Mouse (Mus musculus): ENCODE results near the gene Rbm17. TPM values are rescaled to one million over a fixed set of nuclear protein-coding genes. Genes with fewer than 3 reads are reported as not detected.
"Not testable (repeated sequence)": the region's sequence is repeated elsewhere in the genome, so short reads cannot be mapped to it uniquely, and the experiment has no call there.

The Rbm17 gene
- polyA plus RNA-seq, 1 experiment from 2014 or later, result 43.9 TPM

GRCm38 (mm10) chr2:11606718-11607117 lies 2.8 kb upstream of the Rbm17 start:
- 54% methylated on average over 4 of the region's 4 CpGs for WGBS (ENCODE audit: insufficient replicate concordance)
- H3K4me3 ChIP-seq (ENCODE audit: low read depth, low read length); ATAC-seq (ENCODE audit: low read depth); H3K36me3 ChIP-seq (ENCODE audit: control insufficient read depth, insufficient read depth); H3K9me3 ChIP-seq (replicated peaks; ENCODE audit: control insufficient read depth, low read length); H3K9ac ChIP-seq (ENCODE audit: low read depth, low read length); H3K4me1 ChIP-seq (ENCODE audit: control insufficient read depth, low read depth, low read length); H3K27me3 ChIP-seq (ENCODE audit: control insufficient read depth, insufficient read depth, low read depth, low read length); H3K4me2 ChIP-seq (ENCODE audit: low read depth, low read length); H3K27ac ChIP-seq (ENCODE audit: low read length): not testable (repeated sequence)

GRCm38 (mm10) chr2:11604911-11605310 lies 958 bp upstream of the Rbm17 start:
- ATAC-seq (ENCODE audit: low read depth), result no peak
- Histone ChIP-seq H3K27me3 (ENCODE audit: control insufficient read depth, insufficient read depth, low read depth, low read length) (no peaks in the 10 kb centered on the region), H3K4me1 (ENCODE audit: control insufficient read depth, low read depth, low read length) (peaks cover 11% of the 10 kb centered on the region)

GRCm38 (mm10) chr2:11602506-11603489 lies 1.2 kb downstream of the Rbm17 start:
- H3K27me3 ChIP-seq (ENCODE audit: control insufficient read depth, insufficient read depth, low read depth, low read length), result no peaks in the 10 kb centered on the region
- no peaks in the 10 kb centered on the region for H3K9me3 ChIP-seq (replicated peaks; ENCODE audit: control insufficient read depth, low read length)
- H3K4me1 ChIP-seq (ENCODE audit: control insufficient read depth, low read depth, low read length), result peaks cover 11% of the 10 kb centered on the region
- H3K27ac ChIP-seq (ENCODE audit: low read length), result peak overlapping the region; percentile 48
- under 1% methylated on average over 78 of the region's 78 CpGs for WGBS (ENCODE audit: insufficient replicate concordance)
- H3K36me3 ChIP-seq (ENCODE audit: control insufficient read depth, insufficient read depth), result peaks cover 5% of the 10 kb centered on the region
- peak overlapping the region; percentile 95 for H3K9ac ChIP-seq (ENCODE audit: low read depth, low read length)
- ATAC-seq (ENCODE audit: low read depth), result peak; percentile 99
- H3K4me3 ChIP-seq (ENCODE audit: low read depth, low read length), result peak overlapping the region; percentile 95
- H3K4me2 ChIP-seq (ENCODE audit: low read depth, low read length), result peak overlapping the region; percentile 82

More at GRCm38 (mm10) chr2:11604911-11605310, 958 bp upstream of the Rbm17 start:
- Histone ChIP-seq H3K27ac (ENCODE audit: low read length) (no peak overlapping the region), H3K4me3 (ENCODE audit: low read depth, low read length) (no peak overlapping the region), H3K4me2 (ENCODE audit: low read depth, low read length) (no peak overlapping the region), H3K36me3 (ENCODE audit: control insufficient read depth, insufficient read depth) (peaks cover 3% of the 10 kb centered on the region; the same call in 1 of the 2 replicates), H3K9ac (ENCODE audit: low read depth, low read length) (no peak overlapping the region), H3K9me3 (replicated peaks; ENCODE audit: control insufficient read depth, low read length) (no peaks in the 10 kb centered on the region)

GRCm38 (mm10) chr2:11601795-11602194 lies 2.2 kb downstream of the Rbm17 start:
- Histone ChIP-seq H3K27ac (ENCODE audit: low read length) (no peak overlapping the region), H3K4me2 (ENCODE audit: low read depth, low read length) (peak overlapping the region; percentile 82), H3K4me1 (ENCODE audit: control insufficient read depth, low read depth, low read length) (peaks cover 11% of the 10 kb centered on the region), H3K9ac (ENCODE audit: low read depth, low read length) (peak overlapping the region; percentile 95), H3K27me3 (ENCODE audit: control insufficient read depth, insufficient read depth, low read depth, low read length) (no peaks in the 10 kb centered on the region), H3K36me3 (ENCODE audit: control insufficient read depth, insufficient read depth) (peaks cover 11% of the 10 kb centered on the region), H3K9me3 (replicated peaks; ENCODE audit: control insufficient read depth, low read length) (no peaks in the 10 kb centered on the region), H3K4me3 (ENCODE audit: low read depth, low read length) (peak overlapping the region; percentile 95)
- WGBS (ENCODE audit: insufficient replicate concordance), result 66% methylated on average over 6 of the region's 6 CpGs
- ATAC-seq (ENCODE audit: low read depth), result no peak

GRCm38 (mm10) chr2:11597906-11598305 lies 6.0 kb downstream of the Rbm17 start:
- H3K4me2 ChIP-seq (ENCODE audit: low read depth, low read length), result no peak overlapping the region
- no peaks in the 10 kb centered on the region for H3K9me3 ChIP-seq (replicated peaks; ENCODE audit: control insufficient read depth, low read length)
- H3K27ac ChIP-seq (ENCODE audit: low read length), result no peak overlapping the region
- 86% methylated on average over 7 of the region's 7 CpGs for WGBS (ENCODE audit: insufficient replicate concordance)
- H3K27me3 ChIP-seq (ENCODE audit: control insufficient read depth, insufficient read depth, low read depth, low read length), result no peaks in the 10 kb centered on the region
- H3K4me1 ChIP-seq (ENCODE audit: control insufficient read depth, low read depth, low read length), result peaks cover 11% of the 10 kb centered on the region
- H3K4me3 ChIP-seq (ENCODE audit: low read depth, low read length), result no peak overlapping the region
- no peak for ATAC-seq (ENCODE audit: low read depth)
- H3K36me3 ChIP-seq (ENCODE audit: control insufficient read depth, insufficient read depth), result peaks cover 30% of the 10 kb centered on the region
- no peak overlapping the region for H3K9ac ChIP-seq (ENCODE audit: low read depth, low read length)

- Histone ChIP-seq H3K4me3 (ENCODE audit: low read depth, low read length) (no peak overlapping the region), H3K4me2 (ENCODE audit: low read depth, low read length) (no peak overlapping the region), H3K9ac (ENCODE audit: low read depth, low read length) (no peak overlapping the region), H3K27me3 (ENCODE audit: control insufficient read depth, insufficient read depth, low read depth, low read length) (no peaks in the 10 kb centered on the region), H3K4me1 (ENCODE audit: control insufficient read depth, low read depth, low read length) (peaks cover 5% of the 10 kb centered on the region), H3K27ac (ENCODE audit: low read length) (no peak overlapping the region), H3K9me3 (replicated peaks; ENCODE audit: control insufficient read depth, low read length) (no peaks in the 10 kb centered on the region), H3K36me3 (ENCODE audit: control insufficient read depth, insufficient read depth) (peaks cover 34% of the 10 kb centered on the region)
- WGBS (ENCODE audit: insufficient replicate concordance), result 60% methylated on average over 2 of the region's 2 CpGs
- ATAC-seq (ENCODE audit: low read depth), result peak; percentile 48; the same call in 1 of the 2 replicates
Observed at GRCm38 (mm10) chr2:11596690-11597089, 7.3 kb downstream of the Rbm17 start.

GRCm38 (mm10) chr2:11587996-11588395 lies 16.0 kb downstream of the Rbm17 start:
- H3K4me3 ChIP-seq (ENCODE audit: low read depth, low read length), result no peak overlapping the region
- ATAC-seq (ENCODE audit: low read depth), result peak; percentile 43; the same call in 1 of the 2 replicates
- H3K27me3 ChIP-seq (ENCODE audit: control insufficient read depth, insufficient read depth, low read depth, low read length), result no peaks in the 10 kb centered on the region
- WGBS (ENCODE audit: insufficient replicate concordance), result 67% methylated on average over 4 of the region's 4 CpGs
- no peak overlapping the region for H3K27ac ChIP-seq (ENCODE audit: low read length)
- no peaks in the 10 kb centered on the region for H3K4me1 ChIP-seq (ENCODE audit: control insufficient read depth, low read depth, low read length)
- H3K4me2 ChIP-seq (ENCODE audit: low read depth, low read length), result no peak overlapping the region
- H3K9ac ChIP-seq (ENCODE audit: low read depth, low read length), result no peak overlapping the region
- H3K36me3 ChIP-seq (ENCODE audit: control insufficient read depth, insufficient read depth), result peaks cover 39% of the 10 kb centered on the region
- H3K9me3 ChIP-seq (replicated peaks; ENCODE audit: control insufficient read depth, low read length), result no peaks in the 10 kb centered on the region

- Histone ChIP-seq H3K4me1 (ENCODE audit: control insufficient read depth, low read depth, low read length) (no peaks in the 10 kb centered on the region), H3K36me3 (ENCODE audit: control insufficient read depth, insufficient read depth) (peaks cover 5% of the 10 kb centered on the region; the same call in 1 of the 2 replicates), H3K9me3 (replicated peaks; ENCODE audit: control insufficient read depth, low read length) (no peaks in the 10 kb centered on the region; the same call in 1 of the 2 replicates), H3K27ac (ENCODE audit: low read length) (no peak overlapping the region), H3K27me3 (ENCODE audit: control insufficient read depth, insufficient read depth, low read depth, low read length) (no peaks in the 10 kb centered on the region), H3K9ac (ENCODE audit: low read depth, low read length) (no peak overlapping the region), H3K4me3 (ENCODE audit: low read depth, low read length) (no peak overlapping the region), H3K4me2 (ENCODE audit: low read depth, low read length) (no peak overlapping the region)
- ATAC-seq (ENCODE audit: low read depth), result no peak
- WGBS (ENCODE audit: insufficient replicate concordance), result 74% methylated on average over 4 of the region's 4 CpGs
Observed at GRCm38 (mm10) chr2:11579399-11579798, 24.6 kb downstream of the Rbm17 start.

- WGBS (ENCODE audit: insufficient replicate concordance), result 76% methylated on average over 6 of the region's 6 CpGs
- H3K9ac ChIP-seq (ENCODE audit: low read depth, low read length), result no peak overlapping the region
- H3K4me2 ChIP-seq (ENCODE audit: low read depth, low read length), result no peak overlapping the region
- no peaks in the 10 kb centered on the region; the same call in 1 of the 2 replicates for H3K9me3 ChIP-seq (replicated peaks; ENCODE audit: control insufficient read depth, low read length)
- ATAC-seq (ENCODE audit: low read depth), result no peak
- H3K4me3 ChIP-seq (ENCODE audit: low read depth, low read length), result no peak overlapping the region
- H3K4me1 ChIP-seq (ENCODE audit: control insufficient read depth, low read depth, low read length), result no peaks in the 10 kb centered on the region
- H3K36me3 ChIP-seq (ENCODE audit: control insufficient read depth, insufficient read depth), result no peaks in the 10 kb centered on the region
- H3K27me3 ChIP-seq (ENCODE audit: control insufficient read depth, insufficient read depth, low read depth, low read length), result no peaks in the 10 kb centered on the region
- no peak overlapping the region for H3K27ac ChIP-seq (ENCODE audit: low read length)
Observed at GRCm38 (mm10) chr2:11578187-11578586, 25.8 kb downstream of the Rbm17 start.

Measured in liver, embryonic 16.5 days (tissue).